Mouse (Mus musculus): ENCODE data around the gene Fpr-rs7.

Gene Fpr-rs7

GRCm38 (mm10) chr17:20114126-20114525 lies at the start of gene Fpr-rs7:
Gene Fpr-rs7, minus strand, starts transcription at chr17:20114226.
- H3K4me1 ChIP-seq (replicated peaks; ENCODE audit: low read depth, low read length), result no peaks in the 10 kb centered on the region
- TF ChIP-seq CTCF (conservative IDR thresholded peaks at IDR 0.05; ENCODE audit: low read length) (no peak), POU5F1 (IDR thresholded peaks at IDR 0.05; ENCODE audit: borderline replicate concordance, low read length) (no peak), NANOG (IDR thresholded peaks at IDR 0.05; ENCODE audit: borderline replicate concordance, low read length) (no peak)
- H3K36me3 ChIP-seq (ENCODE audit: insufficient read depth, low read length), result no peaks in the 10 kb centered on the region
- no peak within 1 kb of the TSS for H3K4me3 ChIP-seq (replicated peaks; ENCODE audit: low read length)
- no peaks in the 10 kb centered on the region for H3K27me3 ChIP-seq (ENCODE audit: insufficient read depth, low read length)
- no peaks in the 10 kb centered on the region for H3K9me3 ChIP-seq (ENCODE audit: low read length)

- Histone ChIP-seq H3K9me3 (ENCODE audit: low read length) (peaks cover 12% of the 10 kb centered on the region), H3K36me3 (ENCODE audit: insufficient read depth, low read length) (no peaks in the 10 kb centered on the region), H3K27me3 (ENCODE audit: insufficient read depth, low read length) (no peaks in the 10 kb centered on the region), H3K4me1 (replicated peaks; ENCODE audit: low read depth, low read length) (no peaks in the 10 kb centered on the region), H3K4me3 (replicated peaks; ENCODE audit: low read length) (no peak overlapping the region)
- TF ChIP-seq POU5F1 (IDR thresholded peaks at IDR 0.05; ENCODE audit: borderline replicate concordance, low read length) (no peak), NANOG (IDR thresholded peaks at IDR 0.05; ENCODE audit: borderline replicate concordance, low read length) (no peak), CTCF (conservative IDR thresholded peaks at IDR 0.05; ENCODE audit: low read length) (no peak)
Observed at GRCm38 (mm10) chr17:20074090-20074489, 39.9 kb downstream of the Fpr-rs7 start.

DNA sequence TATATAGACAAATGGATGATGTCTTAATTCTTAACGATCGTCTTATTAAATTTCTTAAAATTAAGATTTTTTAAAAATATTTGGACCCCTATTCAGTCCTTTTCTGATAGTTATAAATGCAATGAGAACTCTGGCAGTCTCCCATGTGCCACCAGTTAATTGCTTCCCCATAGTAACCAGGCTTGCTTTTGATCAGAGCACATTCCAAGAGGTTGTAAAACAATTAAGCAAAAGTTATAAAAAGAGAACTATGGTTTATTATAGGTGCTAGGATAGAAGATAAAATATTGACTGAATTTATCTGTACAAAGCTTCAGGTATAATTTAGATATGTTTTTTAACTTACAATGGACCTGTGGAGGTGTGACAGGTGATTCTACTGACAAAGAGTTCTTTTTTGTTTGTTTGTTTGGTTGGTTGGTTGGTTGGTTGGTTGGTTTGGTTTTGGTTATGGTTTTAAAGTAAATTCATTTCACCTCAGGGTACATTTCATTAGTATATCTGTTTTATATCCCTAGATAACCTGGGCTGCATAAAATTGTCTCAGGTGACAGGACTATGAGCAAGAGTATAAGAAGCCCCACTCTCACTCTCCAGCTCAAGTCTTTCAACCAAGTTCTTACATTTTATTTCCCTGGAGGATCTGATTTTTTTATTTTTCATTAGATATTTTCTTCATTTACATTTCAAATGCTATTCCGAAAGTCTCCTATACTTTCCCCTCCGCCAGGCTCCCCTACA lies 42.2 kb downstream of the Fpr-rs7 start:
- Histone ChIP-seq H3K4me1 (replicated peaks; ENCODE audit: low read depth, low read length) (no peaks in the 10 kb centered on the region), H3K27me3 (ENCODE audit: insufficient read depth, low read length) (no peaks in the 10 kb centered on the region), H3K36me3 (ENCODE audit: insufficient read depth, low read length) (no peaks in the 10 kb centered on the region), H3K9me3 (ENCODE audit: low read length) (no peaks in the 10 kb centered on the region), H3K4me3 (replicated peaks; ENCODE audit: low read length) (no peak overlapping the region)
- TF ChIP-seq POU5F1 (IDR thresholded peaks at IDR 0.05; ENCODE audit: borderline replicate concordance, low read length), result no peak
- TF ChIP-seq CTCF (conservative IDR thresholded peaks at IDR 0.05; ENCODE audit: low read length), result no peak
- no peak for TF ChIP-seq NANOG (IDR thresholded peaks at IDR 0.05; ENCODE audit: borderline replicate concordance, low read length)

Measured in E14TG2a.4 (cell line).